Mouse (Mus musculus) heart, postnatal 0 days (tissue): Measurements from ENCODE around the gene Nphs1. TPM values are rescaled to one million over a fixed set of nuclear protein-coding genes. Genes with fewer than 3 reads are reported as not detected.

Experiments
- ATAC-seq: fragments of 200-750 bp; cut with Nextera tagmentation; 2 replicates; pipeline ENCODE4 v1.8.0; 2017; ENCODE audit warnings: low read depth, moderate number of reproducible peaks, moderate library complexity; ENCODE audit not compliant: insufficient read depth
- DNase-seq: peaks from one replicate; pipeline ENCODE4 v3.0.0-alpha.2; 2016; ENCODE audit warnings: low spot score
- H3K27ac ChIP-seq: fragments of 300-500 bp; sonication (generic); 2 replicates; pipeline ENCODE4 v1.5.1; 2014; ENCODE audit warnings: low read depth, mild to moderate bottlenecking
- H3K27me3 ChIP-seq: fragments of 300-500 bp; sonication (generic); 2 replicates; pipeline ENCODE4 v1.6.1; 2014; ENCODE audit warnings: low read length, mixed read lengths; ENCODE audit not compliant: control insufficient read depth, insufficient read depth
- H3K36me3 ChIP-seq: fragments of 300-500 bp; sonication (generic); replicated peaks from 2 replicates; pipeline ENCODE4 v1.6.1; 2014; ENCODE audit warnings: low read length, mixed read lengths; ENCODE audit not compliant: control insufficient read depth, insufficient read depth
- H3K4me1 ChIP-seq: fragments of 300-500 bp; sonication (generic); 2 replicates; pipeline ENCODE4 v1.6.1; 2014; ENCODE audit warnings: antibody characterized with exemption; ENCODE audit not compliant: control insufficient read depth, insufficient read depth
- H3K4me2 ChIP-seq: fragments of 300-500 bp; sonication (generic); 2 replicates; pipeline ENCODE4 v1.6.1; 2014; ENCODE audit warnings: low read depth, mild to moderate bottlenecking, low read length, moderate library complexity
- H3K4me3 ChIP-seq: fragments of 300-500 bp; sonication (generic); 2 replicates; pipeline ENCODE4 v1.5.1; 2014; ENCODE audit warnings: low read depth, low read length
- H3K9ac ChIP-seq: fragments of 300-500 bp; sonication (generic); replicated peaks from 2 replicates; pipeline ENCODE4 v1.6.1; 2014; ENCODE audit warnings: low read depth, low read length, mixed read lengths
- H3K9me3 ChIP-seq: fragments of 300-500 bp; sonication (generic); replicated peaks from 2 replicates; pipeline ENCODE4 v1.6.1; 2016; ENCODE audit warnings: low read length; ENCODE audit not compliant: control insufficient read depth
- CTCF ChIP-seq: IDR thresholded peaks from 2 replicates; pipeline ENCODE4 v1.5.1; 2016; ENCODE audit warnings: antibody characterized with exemption, control low read depth, low read depth
- EP300 ChIP-seq: IDR thresholded peaks from 2 replicates; pipeline ENCODE4 v1.6.1; 2016; ENCODE audit warnings: antibody characterized with exemption, low read depth
- WGBS: fragments of 180-500 bp; shearing (Covaris S2); extraction: QIAGEN DNeasy Blood & Tissue Kit; methylation state at CpG from one replicate; pipeline ENCODE4 v1.1.7; 2014; 5-methylcytosine and 5-hydroxymethylcytosine counted together
- polyA plus RNA-seq: library from polyadenylated mRNA; unstranded; fragments of >200 nt; fragmentation: Nextera tagmentation; extraction: Ambion mirVana; gene quantifications from 2 replicates; pipeline ENCODE4 v1.2.1, GENCODE M21; 2015
- total RNA-seq: library from RNA; depleted of rRNA; stranded (reverse); fragments of >200 nt; gene quantifications from 2 replicates; pipeline ENCODE4 v1.2.3, GENCODE M21; 2014; ENCODE audit warnings: low replicate concordance

The Nphs1 gene
- total and polyA plus RNA-seq, 2 experiments from 2014 or later, result not detected

DNA sequence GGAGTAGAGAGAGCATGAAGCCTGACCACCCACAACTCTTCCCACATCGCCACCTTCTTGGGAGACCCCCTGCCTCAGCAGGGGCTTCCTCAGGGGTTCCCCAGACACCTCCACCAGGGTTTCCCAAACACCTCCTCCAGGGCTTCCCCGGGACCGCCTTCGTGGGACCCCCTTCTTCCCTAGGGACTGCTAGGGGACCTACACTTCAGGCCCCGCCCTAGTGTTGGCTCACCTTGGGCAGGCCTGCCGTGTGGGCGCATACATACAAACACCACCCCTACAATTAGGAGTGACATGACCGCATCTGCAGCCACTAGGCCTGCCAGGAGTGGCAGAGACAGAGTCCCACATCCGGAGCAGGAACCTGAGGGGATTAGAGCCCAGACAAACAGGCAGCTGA is 40.3 kb upstream of the Nphs1 start:
- Histone ChIP-seq H3K27ac (no peak overlapping the region), H3K4me3 (no peak overlapping the region), H3K27me3 (peaks cover 14% of the 10 kb centered on the region), H3K4me1 (peaks cover 15% of the 10 kb centered on the region; the same call in 1 of the 2 replicates), H3K9me3 (peaks cover 7% of the 10 kb centered on the region; the same call in 1 of the 2 replicates), H3K36me3 (no peaks in the 10 kb centered on the region), H3K4me2 (no peak overlapping the region), H3K9ac (no peak overlapping the region)
- TF ChIP-seq CTCF, result no peak
- 66% methylated on average over 9 of the region's 9 CpGs for WGBS
- no peak for DNase-seq
- no peak for ATAC-seq

DNA sequence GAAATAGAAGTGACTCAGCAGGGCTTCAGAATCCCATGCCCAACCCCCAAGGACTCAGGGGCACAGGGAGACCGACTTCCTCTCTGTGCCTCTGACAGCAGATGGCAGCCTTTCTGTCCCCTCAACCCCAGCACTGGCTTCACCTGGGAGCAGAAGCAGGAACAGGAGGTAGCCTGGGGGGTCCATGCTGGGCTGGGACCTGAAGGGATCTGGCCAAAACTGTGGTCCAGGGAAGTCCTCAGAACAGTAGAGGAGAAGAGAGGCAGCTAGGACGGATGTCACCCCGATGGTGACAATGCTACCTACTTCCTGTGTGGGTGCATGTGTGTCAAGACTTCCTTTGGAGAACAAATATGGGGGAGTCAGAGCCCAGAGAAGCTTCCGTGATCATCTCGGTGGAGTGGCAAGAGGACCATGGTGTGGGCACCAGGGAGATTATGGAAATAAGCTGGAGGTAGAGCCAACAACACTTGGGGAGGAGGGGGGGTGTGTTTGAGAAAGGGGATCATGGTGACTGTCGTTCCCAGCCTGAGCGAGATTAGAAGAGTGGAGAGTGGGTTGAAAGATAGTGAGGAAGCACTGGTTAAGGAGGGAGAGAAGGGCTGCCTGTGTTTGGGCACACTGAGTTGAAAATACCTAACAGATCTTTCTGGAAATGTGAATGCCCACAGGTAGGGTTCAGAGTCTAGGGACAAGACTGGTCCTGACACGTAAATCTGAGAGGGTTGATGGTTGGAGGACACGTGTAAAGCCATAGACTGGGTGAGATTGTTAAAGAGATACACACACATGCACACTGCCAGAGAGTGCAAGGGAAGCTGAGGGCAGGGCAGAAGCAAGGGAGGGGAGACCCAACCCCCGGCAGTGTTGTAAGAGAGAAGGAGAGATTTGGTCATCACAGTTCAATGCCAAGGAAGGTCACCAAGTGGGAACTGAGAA is 38.3 kb upstream of the Nphs1 start, which contains the start of gene Hcst:
Hcst (minus strand) TSS at position 294 of the 939 bp plus-strand sequence.
- peaks cover 7% of the 10 kb centered on the region; the same call in 1 of the 2 replicates for H3K9me3 ChIP-seq
- H3K4me3 ChIP-seq, result no peak within 1 kb of the TSS
- no peaks in the 10 kb centered on the region for H3K36me3 ChIP-seq
- H3K27ac ChIP-seq, result peak within 1 kb of the TSS; percentile 26; the same call in 1 of the 2 replicates
- H3K27me3 ChIP-seq, result peaks cover 20% of the 10 kb centered on the region
- ATAC-seq (no peak), DNase-seq (no peak)
- no peak within 1 kb of the TSS for H3K9ac ChIP-seq
- peak within 1 kb of the TSS; percentile 9; the same call in 1 of the 2 replicates for H3K4me2 ChIP-seq
- 48% methylated on average over 10 of the region's 10 CpGs for WGBS
- peaks cover 15% of the 10 kb centered on the region; the same call in 1 of the 2 replicates for H3K4me1 ChIP-seq
- TF ChIP-seq EP300 (no peak), CTCF (no peak)

DNA sequence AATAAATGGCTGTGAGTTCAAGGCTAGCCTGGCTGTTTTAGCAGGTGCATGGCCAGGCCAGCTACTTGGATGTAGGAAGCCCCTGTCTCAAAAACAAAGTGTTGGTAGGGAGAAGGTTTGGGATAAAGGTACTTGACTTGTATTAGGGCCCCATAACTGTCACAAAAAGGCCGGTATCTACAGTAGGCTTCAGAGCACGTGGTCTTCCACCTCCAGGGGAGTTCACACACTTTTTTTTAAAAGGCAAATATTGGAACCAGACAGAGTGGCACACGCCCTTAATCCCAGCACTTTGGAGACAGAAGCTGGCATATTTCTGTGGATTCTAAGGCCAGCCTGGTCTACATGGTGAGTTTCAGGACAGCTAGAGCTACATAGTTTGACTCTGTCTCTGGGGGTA is 37.4 kb upstream of the Nphs1 start:
- Histone ChIP-seq H3K4me1 (peaks cover 15% of the 10 kb centered on the region; the same call in 1 of the 2 replicates), H3K9ac (no peak overlapping the region), H3K9me3 (peaks cover 7% of the 10 kb centered on the region; the same call in 1 of the 2 replicates), H3K4me3 (no peak overlapping the region), H3K27me3 (peaks cover 20% of the 10 kb centered on the region), H3K4me2 (no peak overlapping the region), H3K36me3 (no peaks in the 10 kb centered on the region), H3K27ac (no peak overlapping the region)
- DNase-seq, result no peak
- TF ChIP-seq CTCF, result no peak
- no peak for TF ChIP-seq EP300
- ATAC-seq, result no peak
- 83% methylated on average over 3 of the region's 3 CpGs for WGBS

DNA sequence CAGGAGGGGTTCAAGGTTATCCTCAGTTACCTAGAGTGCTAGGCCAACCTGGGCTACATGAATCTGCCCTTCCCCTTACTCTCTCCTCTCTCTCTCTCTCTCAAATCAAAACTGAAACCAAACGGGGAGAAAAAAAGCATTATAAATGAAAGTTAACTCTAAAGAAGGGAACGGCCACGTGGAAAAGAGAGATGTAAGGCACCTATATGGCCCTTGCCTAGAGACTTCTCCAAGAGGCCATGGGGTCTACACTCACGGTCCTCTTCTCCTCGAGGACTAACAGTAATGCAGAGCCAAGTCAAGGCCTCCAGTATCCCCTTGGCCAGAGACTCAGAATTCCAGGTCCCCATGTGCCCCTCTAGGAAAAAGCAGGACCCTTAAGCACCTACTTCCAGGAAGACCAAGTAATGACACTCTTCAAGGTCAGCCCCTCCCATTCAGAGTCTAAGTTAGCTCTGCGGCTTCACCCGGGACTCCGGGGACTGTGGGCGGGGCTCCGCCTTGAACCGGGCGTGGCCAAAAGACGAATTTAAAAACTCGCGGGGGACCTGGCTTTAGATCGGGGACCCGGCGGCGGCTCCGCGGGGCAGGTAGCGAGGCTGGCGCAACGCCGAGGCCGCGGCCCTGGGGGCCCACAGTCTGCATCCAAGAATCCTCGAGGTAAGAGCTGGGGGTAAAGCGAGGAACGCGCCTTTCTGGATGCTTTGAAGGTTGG is 36.8 kb upstream of the Nphs1 start, which contains the start of gene Nfkbid:
Nfkbid (plus strand) TSS at position 558 of the 715 bp plus-strand sequence.
- Histone ChIP-seq H3K27me3 (peaks cover 20% of the 10 kb centered on the region), H3K27ac (peak within 1 kb of the TSS; percentile 12; the same call in 1 of the 2 replicates), H3K4me3 (peak within 1 kb of the TSS; percentile 59), H3K36me3 (no peaks in the 10 kb centered on the region), H3K4me2 (peak within 1 kb of the TSS; percentile 94), H3K9ac (peak within 1 kb of the TSS; percentile 16; the same call in 1 of the 2 replicates), H3K4me1 (peaks cover 15% of the 10 kb centered on the region; the same call in 1 of the 2 replicates), H3K9me3 (peaks cover 7% of the 10 kb centered on the region; the same call in 1 of the 2 replicates)
- DNase-seq, result no peak
- peak; percentile 37; the same call in 1 of the 2 replicates for ATAC-seq
- no peak for TF ChIP-seq EP300
- no peak for TF ChIP-seq CTCF
- 9% methylated on average over 31 of the region's 31 CpGs for WGBS

DNA sequence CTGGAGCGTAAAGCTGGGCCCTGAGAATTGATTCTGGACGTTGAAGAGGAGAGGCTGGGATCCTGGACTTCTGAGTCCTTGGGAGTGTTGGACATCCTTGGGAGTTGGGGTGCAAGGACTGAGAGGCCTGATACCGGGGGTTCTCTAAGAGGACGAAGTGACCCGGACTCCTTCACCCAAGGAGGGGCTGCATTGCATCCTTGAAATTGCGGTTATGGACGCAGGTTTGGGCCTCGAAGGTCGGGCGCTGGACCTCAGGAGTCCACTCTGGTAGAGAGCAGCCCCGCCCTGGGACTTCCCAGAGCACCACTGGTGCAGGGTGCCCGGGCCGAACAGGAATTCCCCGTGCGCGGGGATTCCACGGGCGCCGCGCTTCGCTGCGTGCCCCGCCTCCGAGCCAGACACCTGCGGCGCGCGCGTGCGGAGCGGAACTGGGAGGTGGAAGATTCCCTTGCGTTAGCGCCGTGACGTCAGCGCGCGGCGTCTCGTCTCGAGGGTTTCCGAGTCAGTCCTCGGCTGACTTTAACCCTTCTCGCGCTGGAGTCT is 36.2 kb upstream of the Nphs1 start:
- H3K27me3 ChIP-seq, result peaks cover 20% of the 10 kb centered on the region
- DNase-seq (peak; percentile 20), ATAC-seq (peak; percentile 47; the same call in 1 of the 2 replicates)
- peaks cover 15% of the 10 kb centered on the region; the same call in 1 of the 2 replicates for H3K4me1 ChIP-seq
- H3K9me3 ChIP-seq, result peaks cover 7% of the 10 kb centered on the region; the same call in 1 of the 2 replicates
- H3K4me3 ChIP-seq, result peak overlapping the region; percentile 59
- WGBS, result under 1% methylated on average over 45 of the region's 45 CpGs
- peak overlapping the region; percentile 94 for H3K4me2 ChIP-seq
- H3K27ac ChIP-seq, result no peak overlapping the region; the same call in 1 of the 2 replicates
- H3K36me3 ChIP-seq, result 0 out of 2 replicates have a peak, but pooled peaks cover 5% of the 10 kb centered on the region
- no peak for TF ChIP-seq EP300
- TF ChIP-seq CTCF, result no peak
- peak overlapping the region; percentile 16; the same call in 1 of the 2 replicates for H3K9ac ChIP-seq
